Mouse (Mus musculus) CH12.LX (cell line): ENCODE measurements around the gene Gpcpd1. TPM values are rescaled to one million over a fixed set of nuclear protein-coding genes. Genes with fewer than 3 reads are reported as not detected.

Experiments
- DNase-seq: peaks from one replicate; pipeline ENCODE4 v3.0.0-alpha.2; 2013; ENCODE audit errors: extremely low read depth
- H3K27ac ChIP-seq: 2 replicates; pipeline ENCODE4 v1.5.1; 2012; ENCODE audit warnings: low read depth, mild to moderate bottlenecking, control low read depth, moderate library complexity; ENCODE audit not compliant: insufficient read depth
- H3K27me3 ChIP-seq: replicated peaks from 2 replicates; pipeline ENCODE3; 2012; ENCODE audit warnings: inconsistent platforms
- H3K36me3 ChIP-seq, 2 experiments: replicated peaks in 1 of 2; 2 replicates each; pipeline versions ENCODE3 to v1.6.1; 2012; ENCODE audit warnings: inconsistent platforms in 1 of 2, low read length in 1 of 2, mild to moderate bottlenecking in 1 of 2, mixed read lengths in 1 of 2, moderate library complexity in 1 of 2; ENCODE audit not compliant: control insufficient read depth in 1 of 2, insufficient read depth in 1 of 2
- H3K4me1 ChIP-seq, 2 experiments: 2 replicates each; pipeline ENCODE4 v1.6.1; 2012; ENCODE audit warnings: inconsistent platforms in 1 of 2, moderate library complexity in 1 of 2; ENCODE audit not compliant: insufficient read depth in 2 of 2, control insufficient read depth in 1 of 2
- H3K4me2 ChIP-seq: 2 replicates; pipeline ENCODE4 v1.6.1; 2012; ENCODE audit warnings: low read depth, mild to moderate bottlenecking, control low read depth; ENCODE audit not compliant: poor library complexity, insufficient read depth, severe bottlenecking
- H3K4me3 ChIP-seq, 3 experiments: fragments of 150-350 bp in 1 of 3; sonication (generic) in 1 of 3; replicated peaks in 1 of 3; 2 replicates each; pipeline versions ENCODE3 to v1.5.1; 2011 to 2012; ENCODE audit warnings: low read depth in 2 of 3, low read length in 2 of 3, mild to moderate bottlenecking in 2 of 3, moderate library complexity in 2 of 3, control low read depth in 1 of 3, improper control_type of control experiment in 1 of 3, inconsistent platforms in 1 of 3, mixed read lengths in 1 of 3; ENCODE audit not compliant: poor library complexity in 1 of 3
- H3K79me2 ChIP-seq: replicated peaks from 2 replicates; pipeline ENCODE4 v1.6.1; 2012; ENCODE audit warnings: mild to moderate bottlenecking, moderate library complexity; ENCODE audit not compliant: control insufficient read depth, poor library complexity, insufficient read depth, severe bottlenecking; ENCODE audit errors: extremely low read depth
- H3K9ac ChIP-seq: 2 replicates; pipeline ENCODE4 v1.6.1; 2012; ENCODE audit warnings: low read depth, mild to moderate bottlenecking, control low read depth, moderate library complexity; ENCODE audit not compliant: insufficient read depth
- H3K9me3 ChIP-seq: replicated peaks from 2 replicates; pipeline ENCODE3; 2012; ENCODE audit warnings: low read length, inconsistent platforms, mixed read lengths
- EP300 ChIP-seq: IDR thresholded peaks from 2 replicates; pipeline ENCODE4 v1.6.1; 2011; ENCODE audit warnings: low read length, improper control_type of control experiment
- JUND ChIP-seq: conservative IDR thresholded peaks from 2 replicates; pipeline ENCODE4 v1.6.1; 2011; ENCODE audit warnings: low read depth, low read length, improper control_type of control experiment
- MAX ChIP-seq: IDR thresholded peaks from 2 replicates; pipeline ENCODE4 v1.6.1; 2011; ENCODE audit warnings: low read length, improper control_type of control experiment
- MAZ ChIP-seq: IDR thresholded peaks from 2 replicates; pipeline ENCODE4 v1.6.1; 2012; ENCODE audit warnings: low read depth, mild to moderate bottlenecking, inconsistent platforms, low read length, improper control_type of control experiment, moderate library complexity
- NRF1 ChIP-seq: IDR thresholded peaks from 2 replicates; pipeline ENCODE4 v1.6.1; 2014; ENCODE audit warnings: low read depth, mild to moderate bottlenecking, inconsistent platforms, low read length, improper control_type of control experiment, moderate library complexity
- POLR2A ChIP-seq: IDR thresholded peaks from 2 replicates; pipeline ENCODE4 v1.6.1; 2011; ENCODE audit warnings: low read depth, mild to moderate bottlenecking, improper control_type of control experiment, low read length
- POLR2AphosphoS2 ChIP-seq: IDR thresholded peaks from 2 replicates; pipeline ENCODE4 v1.6.1; 2011; ENCODE audit warnings: low read depth, low read length, improper control_type of control experiment
- TBP ChIP-seq: conservative IDR thresholded peaks from 2 replicates; pipeline ENCODE4 v1.6.1; 2011; ENCODE audit warnings: low read depth, low read length, improper control_type of control experiment
- TCF12 ChIP-seq: IDR thresholded peaks from 2 replicates; pipeline ENCODE4 v1.6.1; 2014; ENCODE audit warnings: low read depth, mild to moderate bottlenecking, inconsistent platforms, low read length, improper control_type of control experiment
- ZNF384 ChIP-seq: IDR thresholded peaks from 2 replicates; pipeline ENCODE4 v1.6.1; 2012; ENCODE audit warnings: low read depth, low read length, improper control_type of control experiment, inconsistent platforms
- dilution Hi-C: fragments of 300-500 bp; cut with MboI; formaldehyde crosslinking; loops from 2 replicates; pipeline ENCODE4 v1.14.3; 2020; ENCODE audit warnings: low sequenced_read_pairs; ENCODE audit not compliant: extremely low pct_unique_long_range_greater_than_20kb, extremely low pct_ligation_motif_present
- in situ Hi-C: fragments of 300-500 bp; cut with MboI; formaldehyde crosslinking; loops from 3 replicates; pipeline ENCODE4 v1.14.3; 2019; ENCODE audit warnings: low sequenced_read_pairs, low pct_ligation_motif_present, low pct_unique_long_range_greater_than_20kb, mixed read lengths
- polyA plus RNA-seq: library from polyadenylated mRNA; unstranded; fragments of >175 nt; gene quantifications from 2 replicates; pipeline ENCODE4 v1.2.1, GENCODE M21; 2012; ENCODE audit warnings: low read depth; ENCODE audit not compliant: insufficient read length
- total RNA-seq, 2 experiments: library from RNA; depleted of rRNA; stranded (reverse); fragments of 300-350 nt in 1 of 2; fragments of >200 nt in 1 of 2; gene quantifications; 2 replicates each; pipeline ENCODE4 v1.2.3; 2012 to 2014

Gpcpd1 gene
- total and polyA plus RNA-seq, 3 experiments, result 30.9 to 60.8 (median 33.5) TPM

DNA sequence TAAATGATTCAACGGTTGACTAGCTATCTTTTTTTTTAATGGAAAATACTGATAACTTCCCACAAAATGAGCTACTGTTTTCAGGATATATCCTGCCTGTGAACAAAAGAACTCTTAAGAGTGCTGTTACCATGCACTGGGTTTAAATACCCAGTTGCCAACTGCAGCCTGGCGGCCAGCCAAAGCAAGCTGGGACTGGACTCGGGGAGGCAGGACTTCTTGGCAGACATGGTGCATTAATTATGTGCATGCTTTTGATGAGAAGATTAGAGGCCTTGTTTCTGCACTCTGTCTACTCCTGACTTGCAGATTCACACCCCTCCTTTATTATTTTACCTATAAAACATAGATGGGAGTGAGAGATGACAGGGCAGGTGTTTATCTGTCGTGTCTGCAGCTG lies 5.3 kb downstream of the Gpcpd1 start:
- Histone ChIP-seq H3K36me3 (no peaks in the 10 kb centered on the region), H3K4me1 (peaks cover 0 to 5% of the 10 kb centered on the region in 2 experiments; a peak in 3 of 4 replicates), H3K4me3 (no peak overlapping the region), H3K9me3 (no peaks in the 10 kb centered on the region), H3K9ac (no peak overlapping the region), H3K27me3 (no peaks in the 10 kb centered on the region), H3K79me2 (peaks cover 4% of the 10 kb centered on the region), H3K4me2 (no peak overlapping the region), H3K27ac (no peak overlapping the region)
- no peak for TF ChIP-seq NRF1
- no peak for TF ChIP-seq POLR2AphosphoS2
- TF ChIP-seq MAX, result no peak
- TF ChIP-seq JUND, result no peak
- DNase-seq, result no peak
- in situ Hi-C loops (no loop called here), dilution Hi-C loops (no loop called here)

DNA sequence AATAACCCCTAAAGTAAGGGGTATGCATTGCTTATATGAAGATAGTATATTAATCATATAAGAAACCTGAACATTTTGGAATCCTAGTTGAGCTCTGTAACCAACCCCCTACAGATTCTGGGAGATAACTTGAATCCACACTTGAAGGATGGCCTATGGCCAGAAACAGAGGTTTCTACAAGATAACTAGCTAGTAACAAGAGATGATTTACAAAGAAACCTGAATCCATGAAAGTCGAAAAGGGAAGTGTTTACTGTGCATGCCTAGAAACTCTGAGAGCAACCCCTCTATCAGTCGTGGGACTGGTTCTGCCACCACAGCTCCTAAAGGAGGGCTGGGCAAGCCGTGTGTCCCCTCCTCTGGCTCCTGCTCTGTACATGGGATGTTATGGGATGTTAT lies 7.8 kb downstream of the Gpcpd1 start:
- Histone ChIP-seq H3K27ac (no peak overlapping the region), H3K4me2 (no peak overlapping the region), H3K27me3 (no peaks in the 10 kb centered on the region), H3K36me3 (no peaks in the 10 kb centered on the region), H3K9ac (no peak overlapping the region), H3K9me3 (no peaks in the 10 kb centered on the region), H3K4me3 (no peak overlapping the region), H3K4me1 (peaks cover 0 to 3% of the 10 kb centered on the region in 2 experiments; a peak in 1 of 4 replicates), H3K79me2 (peaks cover 28% of the 10 kb centered on the region)
- DNase-seq, result no peak
- in situ Hi-C loops (loop anchor here (10.0 kb wide), 1 partner anchor 55 kb away; no protein-coding TSS in a partner anchor), dilution Hi-C loops (no loop called here)
- TF ChIP-seq POLR2A, result no peak
- no peak for TF ChIP-seq MAZ
- no peak for TF ChIP-seq ZNF384
- no peak for TF ChIP-seq NRF1
- no peak for TF ChIP-seq EP300

DNA sequence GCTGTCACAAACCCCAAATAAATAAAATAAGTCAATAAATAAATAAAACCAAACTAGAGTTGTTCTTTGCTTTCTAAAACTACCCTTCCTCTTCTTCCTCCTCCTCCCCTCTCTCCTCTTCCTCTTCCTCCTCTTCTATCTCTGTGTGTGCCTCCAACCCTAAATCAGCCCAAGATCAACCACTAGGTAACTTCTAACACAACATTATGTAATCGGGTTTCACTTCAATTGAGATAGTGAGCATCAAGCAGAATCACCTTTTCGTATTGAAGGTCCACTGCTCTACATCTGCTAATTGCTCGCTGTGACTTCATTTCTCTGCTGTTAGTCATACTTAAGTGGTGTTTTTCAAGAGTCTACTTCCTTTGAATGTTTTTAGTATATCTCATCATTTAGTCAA lies 8.8 kb downstream of the Gpcpd1 start:
- no peak for DNase-seq
- no peak overlapping the region for H3K4me3 ChIP-seq
- TF ChIP-seq TBP (no peak), TCF12 (no peak)
- in situ Hi-C loops (loop anchor here (10.0 kb wide), 1 partner anchor 54 kb away; no protein-coding TSS in a partner anchor), dilution Hi-C loops (no loop called here)
- H3K27ac ChIP-seq, result no peak overlapping the region
- H3K27me3 ChIP-seq, result no peaks in the 10 kb centered on the region
- H3K9me3 ChIP-seq, result no peaks in the 10 kb centered on the region
- no peaks in the 10 kb centered on the region for H3K36me3 ChIP-seq
- H3K9ac ChIP-seq, result no peak overlapping the region
- H3K4me1 ChIP-seq, result peaks cover 0 to 9% of the 10 kb centered on the region in 2 experiments; a peak in 2 of 4 replicates
- peaks cover 33% of the 10 kb centered on the region for H3K79me2 ChIP-seq
- H3K4me2 ChIP-seq, result no peak overlapping the region
